Mouse (Mus musculus) E14TG2a.4 (cell line): Measurements from ENCODE around the gene Vwa3b.

ENCODE experiments used
- CTCF ChIP-seq: conservative IDR thresholded peaks from 2 replicates; pipeline ENCODE4 v1.5.1; 2014; ENCODE audit warnings: low read length
- NANOG ChIP-seq: IDR thresholded peaks from 2 replicates; pipeline ENCODE4 v1.6.1; 2014; ENCODE audit warnings: borderline replicate concordance, low read length, mixed read lengths
- POU5F1 ChIP-seq: IDR thresholded peaks from 2 replicates; pipeline ENCODE4 v1.6.1; 2014; ENCODE audit warnings: low read length, borderline replicate concordance

- TF ChIP-seq CTCF (no peak), POU5F1 (no peak), NANOG (no peak)
Measured at GRCm38 (mm10) chr1:37041856-37042255, 15.5 kb downstream of the Vwa3b start.
